Mouse (Mus musculus) small intestine, adult 2 months (tissue): Measurements from ENCODE around the gene Fbxo36.

Experiments used
- CTCF ChIP-seq: fragments of 200-500 bp; IDR thresholded peaks from 2 replicates; pipeline ENCODE4 v1.5.1; 2012; ENCODE audit warnings: low read depth, mild to moderate bottlenecking, control low read depth, inconsistent platforms, low read length, moderate library complexity, mixed read lengths; ENCODE audit not compliant: insufficient replicate concordance, insufficient read length; ENCODE audit errors: extremely low read depth
- POLR2A ChIP-seq: fragments of 200-500 bp; IDR thresholded peaks from 2 replicates; pipeline ENCODE4 v1.6.1; 2012; ENCODE audit warnings: low read depth, mild to moderate bottlenecking, control low read depth, inconsistent platforms, low read length, moderate library complexity

GRCm38 (mm10) chr1:84838156-84838555 is 1.5 kb upstream of the Fbxo36 start:
- no peak for TF ChIP-seq CTCF
- TF ChIP-seq POLR2A: no peak
